Mouse (Mus musculus): Measurements from ENCODE around the gene Mettl1. TPM values are rescaled to one million over a fixed set of nuclear protein-coding genes. Genes with fewer than 3 reads are reported as not detected.

Mettl1 gene
- polyA plus RNA-seq, 1 experiment from 2014 or later: 28.3 TPM

DNA sequence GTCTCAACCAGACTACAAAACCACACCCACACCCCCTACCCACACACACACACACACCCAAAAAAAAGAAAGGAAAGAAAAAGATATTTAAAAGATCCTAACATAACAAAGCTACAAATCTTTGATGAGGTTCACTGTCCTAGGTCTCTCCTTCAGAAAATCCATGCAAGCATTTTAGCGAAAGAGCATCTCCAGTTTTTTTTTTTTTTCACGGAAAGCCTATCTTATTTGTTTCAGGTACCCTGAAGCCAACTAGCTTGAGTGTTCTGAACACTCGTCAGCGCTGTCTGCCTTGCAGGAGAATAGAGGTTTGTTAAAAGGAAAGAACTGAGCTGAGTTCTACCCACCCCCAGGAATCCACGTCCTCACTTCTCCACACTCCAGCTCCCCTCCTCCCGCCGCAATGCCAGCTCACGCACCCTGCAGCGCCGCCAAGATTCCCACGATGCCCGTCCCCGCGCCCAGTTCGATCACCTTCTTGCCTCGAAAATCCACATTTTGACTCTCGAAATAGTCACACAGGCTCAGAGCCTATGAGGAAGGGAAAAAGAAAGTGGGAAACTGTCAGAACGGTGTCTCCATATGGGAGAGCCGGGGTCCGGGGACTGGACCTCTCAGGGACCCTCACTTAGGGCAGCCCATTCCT, 522 bp upstream of the Mettl1 start:
- H3K9me3 ChIP-seq (replicated peaks; ENCODE audit: control insufficient read depth, low read length): no peaks in the 10 kb centered on the region
- H3K4me3 ChIP-seq (ENCODE audit: low read length): peak overlapping the region; percentile 99
- WGBS: 2% methylated on average over 20 of the region's 20 CpGs
- peaks cover 10% of the 10 kb centered on the region for H3K4me1 ChIP-seq (ENCODE audit: control insufficient read depth, insufficient read depth, low read length)
- peak overlapping the region; percentile 14; the same call in 1 of the 2 replicates for H3K27ac ChIP-seq (ENCODE audit: low read length)
- no peak for ATAC-seq (replicated peaks; ENCODE audit: extremely low read depth, insufficient read depth, low FRiP score)
- H3K36me3 ChIP-seq (ENCODE audit: control insufficient read depth, insufficient read depth): 0 out of 2 replicates have a peak, but pooled peaks cover 2% of the 10 kb centered on the region
- no peaks in the 10 kb centered on the region for H3K27me3 ChIP-seq (ENCODE audit: control insufficient read depth, insufficient read depth, low read length)
- peak overlapping the region; percentile 84 for H3K9ac ChIP-seq (ENCODE audit: low read length)
- H3K4me2 ChIP-seq (ENCODE audit: low read depth, low read length): peak overlapping the region; percentile 100

DNA sequence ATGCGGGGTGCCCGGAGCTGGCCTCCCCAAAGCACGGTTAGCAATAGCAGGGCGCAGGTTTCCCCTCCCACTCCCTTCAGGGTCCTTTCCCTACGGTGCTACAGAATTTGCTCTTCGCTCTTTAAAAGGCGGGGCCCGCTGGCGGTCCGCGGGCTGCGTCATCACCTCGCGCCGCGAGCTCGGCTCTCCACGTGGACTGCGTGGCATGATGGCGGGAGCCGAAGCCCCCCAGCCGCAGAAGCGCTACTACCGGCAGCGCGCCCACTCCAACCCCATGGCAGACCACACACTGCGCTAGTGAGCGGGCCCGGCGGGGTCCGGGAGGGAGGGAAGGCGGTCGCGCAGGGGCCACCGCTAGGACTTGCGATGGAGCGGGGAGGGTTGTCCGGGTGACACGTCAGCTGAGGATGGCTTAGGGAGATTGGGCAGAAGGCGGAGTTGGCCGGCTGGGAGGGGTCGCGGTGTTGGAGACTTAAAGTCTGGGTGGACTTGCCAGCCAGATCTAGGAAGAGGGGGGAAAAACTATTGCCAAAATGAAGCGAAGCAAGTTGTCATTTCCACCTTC, 642 bp downstream of the Mettl1 start:
- H3K27me3 ChIP-seq (ENCODE audit: control insufficient read depth, insufficient read depth, low read length): no peaks in the 10 kb centered on the region
- peak overlapping the region; percentile 84 for H3K9ac ChIP-seq (ENCODE audit: low read length)
- WGBS: under 1% methylated on average over 44 of the region's 44 CpGs
- H3K4me2 ChIP-seq (ENCODE audit: low read depth, low read length): peak overlapping the region; percentile 100
- peak; percentile 83 for ATAC-seq (replicated peaks; ENCODE audit: extremely low read depth, insufficient read depth, low FRiP score)
- 0 out of 2 replicates have a peak, but pooled peaks cover 2% of the 10 kb centered on the region for H3K36me3 ChIP-seq (ENCODE audit: control insufficient read depth, insufficient read depth)
- H3K4me3 ChIP-seq (ENCODE audit: low read length): peak overlapping the region; percentile 99
- no peaks in the 10 kb centered on the region for H3K9me3 ChIP-seq (replicated peaks; ENCODE audit: control insufficient read depth, low read length)
- peaks cover 10% of the 10 kb centered on the region for H3K4me1 ChIP-seq (ENCODE audit: control insufficient read depth, insufficient read depth, low read length)
- peak overlapping the region; percentile 71 for H3K27ac ChIP-seq (ENCODE audit: low read length)

DNA sequence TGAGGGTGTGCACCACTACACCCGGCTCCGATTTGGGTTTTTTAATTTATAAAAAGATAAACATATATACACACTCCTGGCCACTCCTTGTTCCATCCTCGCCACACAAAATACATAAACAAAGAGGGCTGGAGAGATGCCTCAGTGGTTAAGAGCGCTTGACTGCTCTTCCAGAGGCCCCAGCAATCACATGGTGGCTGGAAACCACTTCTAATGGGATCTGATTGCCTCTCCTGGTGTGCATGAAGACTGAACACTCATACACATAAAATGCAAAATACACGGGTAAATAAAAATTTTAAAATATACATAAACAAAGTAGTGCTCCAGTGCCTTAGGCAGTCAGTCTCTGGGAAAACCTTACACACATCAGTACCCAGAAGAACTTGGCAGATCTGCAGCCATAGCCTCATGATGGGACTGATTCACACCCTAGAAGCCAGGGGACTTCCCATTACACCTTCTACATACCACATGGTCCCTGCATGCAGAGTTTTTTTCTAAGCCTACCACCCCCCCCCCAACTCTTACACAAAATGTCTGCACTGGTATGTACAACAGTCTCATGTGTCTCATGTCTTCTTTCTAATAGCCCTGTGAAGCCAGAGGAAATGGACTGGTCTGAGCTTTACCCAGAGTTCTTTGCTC, 1.4 kb downstream of the Mettl1 start:
- Histone ChIP-seq H3K4me1 (ENCODE audit: control insufficient read depth, insufficient read depth, low read length) (peaks cover 10% of the 10 kb centered on the region), H3K27me3 (ENCODE audit: control insufficient read depth, insufficient read depth, low read length) (peaks cover 3% of the 10 kb centered on the region), H3K9ac (ENCODE audit: low read length) (peak overlapping the region; percentile 84), H3K9me3 (replicated peaks; ENCODE audit: control insufficient read depth, low read length) (no peaks in the 10 kb centered on the region), H3K4me2 (ENCODE audit: low read depth, low read length) (peak overlapping the region; percentile 100), H3K4me3 (ENCODE audit: low read length) (peak overlapping the region; percentile 99), H3K36me3 (ENCODE audit: control insufficient read depth, insufficient read depth) (0 out of 2 replicates have a peak, but pooled peaks cover 2% of the 10 kb centered on the region), H3K27ac (ENCODE audit: low read length) (no peak overlapping the region; the same call in 1 of the 2 replicates)
- 17% methylated on average over 5 of the region's 5 CpGs for WGBS
- no peak for ATAC-seq (replicated peaks; ENCODE audit: extremely low read depth, insufficient read depth, low FRiP score)

DNA sequence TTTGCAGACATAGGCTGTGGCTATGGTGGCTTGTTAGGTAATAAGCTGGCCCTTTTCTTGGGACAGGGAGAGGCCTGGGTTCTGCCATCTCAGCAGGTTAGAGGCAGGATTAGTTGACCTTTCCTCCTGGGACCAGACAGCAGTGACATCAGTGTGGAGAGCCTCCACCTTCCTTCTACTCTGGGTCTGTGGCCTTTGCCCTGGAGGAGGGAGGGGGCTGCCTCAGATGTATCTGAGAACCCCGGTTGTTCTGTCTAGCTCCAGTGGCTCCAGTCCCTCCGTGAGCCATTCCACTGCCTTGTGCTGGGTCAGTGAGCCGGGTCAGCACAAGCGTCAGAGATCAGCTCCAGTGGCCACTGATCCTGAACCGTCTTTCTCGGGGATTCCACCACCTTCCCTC, 2.0 kb downstream of the Mettl1 start:
- Histone ChIP-seq H3K9me3 (replicated peaks; ENCODE audit: control insufficient read depth, low read length) (no peaks in the 10 kb centered on the region), H3K36me3 (ENCODE audit: control insufficient read depth, insufficient read depth) (0 out of 2 replicates have a peak, but pooled peaks cover 2% of the 10 kb centered on the region), H3K27ac (ENCODE audit: low read length) (no peak overlapping the region), H3K4me2 (ENCODE audit: low read depth, low read length) (no peak overlapping the region; the same call in 1 of the 2 replicates), H3K27me3 (ENCODE audit: control insufficient read depth, insufficient read depth, low read length) (peaks cover 9% of the 10 kb centered on the region), H3K4me1 (ENCODE audit: control insufficient read depth, insufficient read depth, low read length) (peaks cover 10% of the 10 kb centered on the region), H3K9ac (ENCODE audit: low read length) (no peak overlapping the region), H3K4me3 (ENCODE audit: low read length) (no peak overlapping the region)
- whole genome bisulfite sequencing: 85% methylated on average over 6 of the region's 6 CpGs
- ATAC-seq (replicated peaks; ENCODE audit: extremely low read depth, insufficient read depth, low FRiP score): no peak

DNA sequence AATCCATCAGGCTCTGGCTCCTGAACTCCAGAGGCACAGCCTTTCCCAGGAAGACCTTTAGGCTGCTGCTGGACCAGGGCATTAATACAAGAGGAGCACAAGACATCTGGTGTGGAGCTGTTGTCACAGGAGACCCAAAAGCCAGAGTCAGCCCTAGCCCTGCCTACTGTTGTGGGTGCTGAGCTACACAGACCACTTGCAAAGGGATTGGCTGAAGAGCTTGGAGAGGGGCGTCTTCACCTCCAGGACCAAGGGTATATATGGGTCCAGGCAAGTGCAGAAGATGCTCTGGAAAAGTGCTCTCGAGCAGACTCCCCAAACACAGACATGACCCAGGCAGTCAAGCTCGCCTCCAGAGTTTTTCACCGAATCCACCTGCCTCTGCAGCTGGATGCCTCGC, 6.7 kb downstream of the Mettl1 start, which contains the start of gene Cyp27b1:
Cyp27b1 (plus strand) TSS at position 297 of the 400 bp plus-strand sequence.
- peak within 1 kb of the TSS; percentile 29 for H3K4me3 ChIP-seq (ENCODE audit: low read length)
- peak within 1 kb of the TSS; percentile 48 for H3K4me2 ChIP-seq (ENCODE audit: low read depth, low read length)
- 27% methylated on average over 5 of the region's 5 CpGs for WGBS
- peaks cover 44% of the 10 kb centered on the region for H3K27me3 ChIP-seq (ENCODE audit: control insufficient read depth, insufficient read depth, low read length)
- H3K9me3 ChIP-seq (replicated peaks; ENCODE audit: control insufficient read depth, low read length): no peaks in the 10 kb centered on the region
- H3K4me1 ChIP-seq (ENCODE audit: control insufficient read depth, insufficient read depth, low read length): peaks cover 8% of the 10 kb centered on the region
- no peak within 1 kb of the TSS for H3K27ac ChIP-seq (ENCODE audit: low read length)
- H3K9ac ChIP-seq (ENCODE audit: low read length): no peak within 1 kb of the TSS
- ATAC-seq (replicated peaks; ENCODE audit: extremely low read depth, insufficient read depth, low FRiP score): no peak
- H3K36me3 ChIP-seq (ENCODE audit: control insufficient read depth, insufficient read depth): 0 out of 2 replicates have a peak, but pooled peaks cover 2% of the 10 kb centered on the region

DNA sequence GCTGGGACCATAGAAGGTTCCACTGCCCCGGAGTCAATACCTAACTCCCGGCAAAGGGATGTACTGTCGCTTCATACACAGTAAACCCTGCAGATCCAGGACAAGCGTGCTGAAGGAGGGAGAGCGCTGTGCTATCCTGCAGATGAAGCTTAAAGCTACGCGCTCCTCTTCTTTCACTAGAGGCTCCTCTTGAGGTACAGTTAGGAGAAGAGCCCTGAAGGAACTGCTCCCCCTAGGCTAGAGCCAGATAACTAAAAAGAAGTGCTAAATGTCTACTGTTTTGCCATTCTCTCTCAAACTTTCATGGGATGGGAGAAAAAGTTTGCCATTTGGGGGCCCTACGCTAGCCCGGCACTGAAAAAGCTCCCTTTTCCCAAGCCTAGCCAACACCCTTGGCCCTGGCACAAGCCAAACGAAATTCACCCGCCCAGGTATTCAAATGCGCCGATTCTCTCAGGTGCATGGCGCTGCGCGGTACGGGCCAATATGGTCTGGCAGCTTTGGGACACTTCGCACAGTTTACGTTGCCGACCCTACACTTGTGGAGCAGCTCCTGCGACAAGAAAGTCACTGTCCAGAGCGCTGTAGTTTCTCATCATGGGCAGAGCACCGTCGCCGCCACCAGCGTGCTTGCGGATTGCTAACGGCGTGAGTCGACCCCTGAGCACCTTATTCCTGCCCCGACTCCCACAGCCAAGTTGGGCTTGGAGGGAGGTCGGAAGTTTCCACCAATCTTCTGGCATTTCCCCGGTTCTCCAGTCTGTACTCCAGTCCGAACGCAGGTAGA, 7.6 kb downstream of the Mettl1 start:
- peaks cover 8% of the 10 kb centered on the region for H3K4me1 ChIP-seq (ENCODE audit: control insufficient read depth, insufficient read depth, low read length)
- peak overlapping the region; percentile 29 for H3K4me3 ChIP-seq (ENCODE audit: low read length)
- no peak overlapping the region for H3K9ac ChIP-seq (ENCODE audit: low read length)
- H3K36me3 ChIP-seq (ENCODE audit: control insufficient read depth, insufficient read depth): 0 out of 2 replicates have a peak, but pooled peaks cover 2% of the 10 kb centered on the region
- H3K9me3 ChIP-seq (replicated peaks; ENCODE audit: control insufficient read depth, low read length): no peaks in the 10 kb centered on the region
- H3K4me2 ChIP-seq (ENCODE audit: low read depth, low read length): peak overlapping the region; percentile 48
- H3K27me3 ChIP-seq (ENCODE audit: control insufficient read depth, insufficient read depth, low read length): peaks cover 44% of the 10 kb centered on the region
- H3K27ac ChIP-seq (ENCODE audit: low read length): no peak overlapping the region
- ATAC-seq (replicated peaks; ENCODE audit: extremely low read depth, insufficient read depth, low FRiP score): no peak
- 5% methylated on average over 35 of the region's 35 CpGs for WGBS

DNA sequence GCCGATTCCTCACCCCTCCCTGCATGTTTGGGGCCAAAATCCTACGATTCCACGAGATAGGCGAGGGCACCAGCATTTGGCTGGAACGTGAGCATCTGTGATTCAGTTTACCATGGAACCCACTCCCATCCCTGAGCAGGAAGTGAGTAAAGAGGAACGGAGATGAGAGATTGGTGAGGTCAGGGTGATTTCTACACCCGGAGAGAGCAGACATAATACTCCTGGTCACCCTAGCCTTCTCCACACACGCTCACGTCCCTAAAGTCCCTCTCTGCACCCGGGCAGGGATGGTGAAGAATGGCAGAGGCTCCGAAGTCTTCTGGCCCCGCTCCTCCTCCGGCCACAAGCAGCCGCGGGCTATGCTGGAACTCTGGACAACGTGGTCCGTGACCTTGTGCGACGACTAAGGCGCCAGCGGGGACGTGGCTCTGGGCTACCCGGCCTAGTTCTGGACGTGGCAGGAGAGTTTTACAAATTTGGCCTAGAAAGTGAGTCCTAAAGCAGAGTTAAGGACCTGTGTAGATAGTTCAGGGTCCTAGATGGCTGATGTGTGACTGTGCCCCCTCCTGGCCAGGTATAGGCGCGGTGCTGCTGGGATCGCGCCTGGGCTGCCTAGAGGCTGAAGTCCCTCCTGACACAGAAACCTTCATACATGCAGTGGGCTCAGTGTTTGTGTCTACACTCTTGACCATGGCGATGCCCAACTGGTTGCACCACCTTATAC, 8.3 kb downstream of the Mettl1 start:
- Histone ChIP-seq H3K36me3 (ENCODE audit: control insufficient read depth, insufficient read depth) (0 out of 2 replicates have a peak, but pooled peaks cover 2% of the 10 kb centered on the region), H3K4me3 (ENCODE audit: low read length) (peak overlapping the region; percentile 29), H3K27ac (ENCODE audit: low read length) (no peak overlapping the region), H3K27me3 (ENCODE audit: control insufficient read depth, insufficient read depth, low read length) (peaks cover 44% of the 10 kb centered on the region), H3K9ac (ENCODE audit: low read length) (no peak overlapping the region), H3K4me2 (ENCODE audit: low read depth, low read length) (peak overlapping the region; percentile 48), H3K4me1 (ENCODE audit: control insufficient read depth, insufficient read depth, low read length) (peaks cover 8% of the 10 kb centered on the region), H3K9me3 (replicated peaks; ENCODE audit: control insufficient read depth, low read length) (no peaks in the 10 kb centered on the region)
- no peak for ATAC-seq (replicated peaks; ENCODE audit: extremely low read depth, insufficient read depth, low FRiP score)
- WGBS: 3% methylated on average over 29 of the region's 29 CpGs

DNA sequence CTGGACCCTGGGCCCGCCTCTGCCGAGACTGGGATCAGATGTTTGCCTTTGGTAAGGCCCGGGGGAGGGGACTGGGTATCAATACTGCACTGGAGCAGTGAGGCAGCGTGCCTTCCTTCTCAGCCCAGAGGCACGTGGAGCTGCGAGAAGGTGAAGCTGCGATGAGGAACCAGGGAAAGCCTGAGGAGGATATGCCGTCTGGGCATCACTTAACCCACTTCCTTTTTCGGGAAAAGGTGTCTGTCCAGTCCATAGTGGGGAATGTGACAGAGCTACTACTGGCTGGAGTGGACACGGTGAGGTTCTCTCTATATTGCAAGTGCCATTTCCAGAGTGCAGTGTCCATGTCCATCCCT, 8.9 kb downstream of the Mettl1 start:
- Histone ChIP-seq H3K27ac (ENCODE audit: low read length) (no peak overlapping the region), H3K4me2 (ENCODE audit: low read depth, low read length) (no peak overlapping the region), H3K9me3 (replicated peaks; ENCODE audit: control insufficient read depth, low read length) (no peaks in the 10 kb centered on the region), H3K9ac (ENCODE audit: low read length) (no peak overlapping the region), H3K4me1 (ENCODE audit: control insufficient read depth, insufficient read depth, low read length) (peaks cover 8% of the 10 kb centered on the region), H3K36me3 (ENCODE audit: control insufficient read depth, insufficient read depth) (no peaks in the 10 kb centered on the region), H3K4me3 (ENCODE audit: low read length) (no peak overlapping the region), H3K27me3 (ENCODE audit: control insufficient read depth, insufficient read depth, low read length) (peaks cover 44% of the 10 kb centered on the region)
- no peak for ATAC-seq (replicated peaks; ENCODE audit: extremely low read depth, insufficient read depth, low FRiP score)
- WGBS: 14% methylated on average over 10 of the region's 10 CpGs

All from heart, embryonic 16.5 days (tissue).